Mouse (Mus musculus) megakaryocyte, embryonic 14.5 days (primary cell): ENCODE results near the gene Rnf40. TPM values are rescaled to one million over a fixed set of nuclear protein-coding genes. Genes with fewer than 3 reads are reported as not detected.

Experiments
- H3K27me3 ChIP-seq: replicated peaks from 2 replicates; pipeline ENCODE3; 2012; ENCODE audit warnings: inconsistent platforms
- H3K36me3 ChIP-seq: replicated peaks from 2 replicates; pipeline ENCODE3; 2012; ENCODE audit warnings: low read length, inconsistent platforms, mixed read lengths
- H3K4me1 ChIP-seq: 2 replicates; pipeline ENCODE4 v1.6.1; 2012; ENCODE audit warnings: inconsistent platforms
- H3K4me3 ChIP-seq: replicated peaks from 2 replicates; pipeline ENCODE3; 2012; ENCODE audit warnings: moderate library complexity, mild to moderate bottlenecking, inconsistent platforms
- H3K9me3 ChIP-seq: 2 replicates; pipeline ENCODE4 v1.6.1; 2012; ENCODE audit warnings: inconsistent platforms
- FLI1 ChIP-seq: IDR thresholded peaks from 2 replicates; pipeline ENCODE4 v1.6.1; 2012; ENCODE audit warnings: low read length, inconsistent platforms, mixed read lengths
- GATA1 ChIP-seq: IDR thresholded peaks from 3 replicates; pipeline ENCODE4 v1.6.1; 2012; ENCODE audit warnings: mixed read lengths, low read length, inconsistent platforms, borderline replicate concordance
- polyA plus RNA-seq: library from polyadenylated mRNA; stranded (reverse); fragments of >175 nt; gene quantifications from 2 replicates; pipeline ENCODE4 v1.2.3, GENCODE M21; 2012; ENCODE audit warnings: low replicate concordance; ENCODE audit not compliant: insufficient read depth

Rnf40 gene
- polyA plus RNA-seq, 1 experiment, result 20.8 TPM

DNA sequence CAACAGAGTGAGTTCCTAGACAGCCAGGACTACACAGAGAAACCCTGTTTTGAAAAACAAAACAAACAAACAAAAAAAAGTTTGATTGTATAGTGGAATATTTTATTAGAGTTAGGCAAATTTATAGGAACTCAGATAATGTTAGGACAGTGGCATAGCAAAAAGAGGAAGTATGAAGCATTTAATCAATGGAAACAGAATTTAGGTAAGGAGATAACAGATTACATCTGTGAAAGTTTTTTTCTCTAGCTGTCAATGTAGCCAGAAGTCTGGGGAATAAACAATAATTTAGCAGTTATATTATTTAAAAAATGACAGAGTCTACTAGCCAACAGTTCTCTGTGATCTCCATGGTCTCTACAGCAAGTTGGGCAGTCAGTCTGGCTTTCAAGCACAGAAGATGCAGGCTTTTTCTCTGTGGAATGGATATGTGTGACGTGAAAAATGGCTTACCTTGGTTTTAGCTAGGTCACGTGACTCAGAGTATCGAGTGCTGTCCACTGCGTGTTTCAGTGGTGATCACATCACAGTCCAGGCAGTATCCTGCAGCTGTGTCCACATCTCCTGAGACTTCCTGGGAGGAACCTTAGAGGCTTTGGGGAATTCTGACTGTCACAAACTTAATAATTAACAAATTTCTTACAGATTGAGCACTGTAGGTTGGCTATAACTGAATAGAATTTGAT is 60.1 kb downstream of the Rnf40 start:
- TF ChIP-seq GATA1 (no peak), FLI1 (no peak)
- Histone ChIP-seq H3K27me3 (peaks cover 38% of the 10 kb centered on the region), H3K4me1 (no peaks in the 10 kb centered on the region), H3K4me3 (no peak overlapping the region), H3K36me3 (no peaks in the 10 kb centered on the region), H3K9me3 (peaks cover 8% of the 10 kb centered on the region)

DNA sequence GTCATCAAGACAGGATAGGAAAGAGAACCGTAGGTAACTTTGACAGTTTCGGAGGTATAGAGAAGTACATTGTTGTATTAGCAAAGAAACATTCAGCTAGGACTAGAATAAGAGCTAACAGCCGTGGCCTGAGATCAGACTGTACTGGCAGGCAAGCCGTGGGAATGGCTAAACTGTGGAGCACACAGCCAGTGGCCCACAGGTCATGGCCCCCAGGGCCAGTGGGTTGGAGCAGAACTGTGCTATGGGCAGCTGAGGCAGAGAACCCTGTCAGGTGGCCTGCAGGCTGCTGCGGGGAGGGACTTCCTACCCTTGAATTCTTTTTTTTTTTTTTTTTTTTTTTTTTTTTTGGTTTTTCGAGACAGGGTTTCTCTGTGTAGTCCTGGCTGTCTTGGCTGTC is 60.6 kb downstream of the Rnf40 start:
- Histone ChIP-seq H3K9me3 (peaks cover 8% of the 10 kb centered on the region), H3K36me3 (no peaks in the 10 kb centered on the region), H3K27me3 (peaks cover 37% of the 10 kb centered on the region), H3K4me3 (no peak overlapping the region), H3K4me1 (no peaks in the 10 kb centered on the region)
- no peak for TF ChIP-seq FLI1
- no peak for TF ChIP-seq GATA1

DNA sequence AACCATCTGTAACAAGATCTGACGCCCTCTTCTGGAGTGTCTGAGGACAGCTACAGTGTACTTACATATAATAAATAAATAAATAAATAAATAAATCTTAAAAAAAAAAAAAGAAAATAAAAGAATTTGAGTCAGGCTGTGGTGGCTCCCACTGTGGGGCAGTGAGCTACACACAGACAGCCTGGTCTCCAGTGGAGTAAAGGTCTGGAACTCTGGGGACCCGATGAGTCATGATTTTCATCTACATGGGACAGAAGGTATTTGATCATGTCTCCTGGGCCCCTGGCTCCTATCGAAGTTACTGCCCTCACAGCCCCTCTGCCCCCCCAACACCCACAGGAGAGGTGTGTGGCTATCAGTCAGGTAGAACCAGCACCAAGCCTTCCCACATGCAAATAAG is 63.1 kb downstream of the Rnf40 start:
- Histone ChIP-seq H3K36me3 (no peaks in the 10 kb centered on the region), H3K27me3 (peaks cover 30% of the 10 kb centered on the region), H3K9me3 (no peaks in the 10 kb centered on the region), H3K4me1 (peaks cover 2% of the 10 kb centered on the region; the same call in 1 of the 2 replicates), H3K4me3 (no peak overlapping the region)
- no peak for TF ChIP-seq GATA1
- no peak for TF ChIP-seq FLI1

DNA sequence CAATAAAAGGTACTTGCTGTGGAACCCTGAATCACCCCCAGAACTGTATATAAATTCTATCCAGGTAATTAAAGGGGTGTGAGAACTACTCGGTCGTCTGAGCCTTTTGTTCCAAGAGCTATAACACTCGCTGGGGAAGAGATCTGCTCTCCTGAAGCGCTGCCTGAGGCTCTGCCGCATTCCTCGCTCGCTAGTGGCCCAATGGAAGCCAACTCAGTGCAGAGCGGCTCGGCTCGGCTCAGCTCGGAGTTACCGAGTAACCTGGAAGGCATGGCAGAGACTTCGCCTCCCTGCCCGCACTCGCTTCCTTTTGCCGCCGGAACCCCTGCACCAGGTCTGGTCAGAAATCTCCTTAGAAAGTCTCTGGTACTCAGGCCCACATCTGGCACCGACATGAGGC is 63.5 kb downstream of the Rnf40 start:
- Histone ChIP-seq H3K4me1 (peaks cover 2% of the 10 kb centered on the region; the same call in 1 of the 2 replicates), H3K27me3 (peaks cover 30% of the 10 kb centered on the region), H3K36me3 (no peaks in the 10 kb centered on the region), H3K9me3 (0 out of 2 replicates have a peak, but pooled peaks cover 2% of the 10 kb centered on the region), H3K4me3 (no peak overlapping the region)
- TF ChIP-seq GATA1 (no peak), FLI1 (no peak)

DNA sequence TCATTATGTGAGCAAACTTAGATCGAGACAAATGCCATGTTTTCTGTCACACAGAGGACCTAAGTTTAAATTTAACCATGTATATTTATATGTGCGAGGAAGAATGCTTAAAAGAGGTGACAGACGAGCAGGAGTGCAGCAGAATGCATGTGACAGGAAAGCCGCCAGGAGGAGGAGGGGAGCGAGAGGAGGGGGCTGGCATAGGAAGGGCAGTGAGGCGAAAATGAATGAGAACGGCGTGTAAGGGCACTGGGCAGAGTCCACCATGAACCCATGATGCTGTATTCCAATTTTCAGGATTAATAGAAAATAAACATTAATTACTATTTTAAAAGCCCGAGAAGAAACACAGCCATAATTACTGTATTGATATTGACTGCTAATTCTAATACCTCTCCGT is 65.8 kb downstream of the Rnf40 start:
- Histone ChIP-seq H3K36me3 (no peaks in the 10 kb centered on the region), H3K4me1 (peaks cover 2% of the 10 kb centered on the region; the same call in 1 of the 2 replicates), H3K9me3 (0 out of 2 replicates have a peak, but pooled peaks cover 3% of the 10 kb centered on the region), H3K4me3 (peak overlapping the region; percentile 28), H3K27me3 (peaks cover 30% of the 10 kb centered on the region)
- TF ChIP-seq GATA1 (no peak), FLI1 (no peak)

Other genes starting within 250 kb of the Rnf40 start
- 21.5 and 31.6 TPM in 2 replicates for gene Zfp768, start 243.2 kb upstream of the Rnf40 start, polyA plus RNA-seq
- gene Zfp747, start 212.7 kb upstream of the Rnf40 start, polyA plus RNA-seq, result 0.73 TPM in 1 of 2 replicates, not detected in the other
- gene 9130019O22Rik, start 201.6 kb upstream of the Rnf40 start, polyA plus RNA-seq, result 0.07 and 1.7 TPM in 2 replicates
- gene E430018J23Rik, start 195.1 kb upstream of the Rnf40 start, polyA plus RNA-seq, result 5.5 TPM in 1 of 2 replicates, not detected in the other
- gene Zfp764, start 181.9 kb upstream of the Rnf40 start, polyA plus RNA-seq, result 0.32 TPM in 1 of 2 replicates, not detected in the other
- gene Zfp688, start 166.7 kb upstream of the Rnf40 start, polyA plus RNA-seq, result 12.3 and 25.6 TPM in 2 replicates
- 4.4 and 12.0 TPM in 2 replicates for gene Zfp689, start 139.6 kb upstream of the Rnf40 start, polyA plus RNA-seq
- gene Prr14, start 129.2 kb upstream of the Rnf40 start, polyA plus RNA-seq, result 83.1 and 177 TPM in 2 replicates
- 237 and 322 TPM in 2 replicates for gene Fbrs, start 109.6 kb upstream of the Rnf40 start, polyA plus RNA-seq
- gene Srcap, start 76.8 kb upstream of the Rnf40 start, polyA plus RNA-seq, result 4.0 and 9.1 TPM in 2 replicates
- 15.7 and 25.1 TPM in 2 replicates for gene Gm42715, start 69.2 kb upstream of the Rnf40 start, polyA plus RNA-seq
- gene Tmem265, start 27.4 kb upstream of the Rnf40 start, polyA plus RNA-seq, result 0.34 TPM in 1 of 2 replicates, not detected in the other
- gene Phkg2, start 15.4 kb upstream of the Rnf40 start, polyA plus RNA-seq, result 19.1 and 27.2 TPM in 2 replicates
- gene Ccdc189, start 172 bp upstream of the Rnf40 start, polyA plus RNA-seq, result 23.5 and 28.8 TPM in 2 replicates
- 2.9 TPM in 1 of 2 replicates, not detected in the other for gene Zfp629, start 27.0 kb downstream of the Rnf40 start, polyA plus RNA-seq
- gene Bcl7c, start 120.2 kb downstream of the Rnf40 start, polyA plus RNA-seq, result 52.6 and 165 TPM in 2 replicates
- not detected in 2 replicates for gene Ctf1, start 124.0 kb downstream of the Rnf40 start, polyA plus RNA-seq
- gene Ctf2, start 143.4 kb downstream of the Rnf40 start, polyA plus RNA-seq, result not detected in 2 replicates
- 54.6 and 102 TPM in 2 replicates for gene Fbxl19, start 155.8 kb downstream of the Rnf40 start, polyA plus RNA-seq
- 27.3 and 62.4 TPM in 2 replicates for gene Orai3, start 181.0 kb downstream of the Rnf40 start, polyA plus RNA-seq
- 32.9 and 47.6 TPM in 2 replicates for gene Setd1a, start 187.9 kb downstream of the Rnf40 start, polyA plus RNA-seq
- not detected in 2 replicates for gene Gm49388, start 196.8 kb downstream of the Rnf40 start, polyA plus RNA-seq
- gene Hsd3b7, start 211.8 kb downstream of the Rnf40 start, polyA plus RNA-seq, result 13.9 and 53.3 TPM in 2 replicates
- 27.2 and 167 TPM in 2 replicates for gene Stx4a, start 235.5 kb downstream of the Rnf40 start, polyA plus RNA-seq
- gene Stx1b, start 235.8 kb downstream of the Rnf40 start, polyA plus RNA-seq, result 0.02 TPM in 1 of 2 replicates, not detected in the other